Mouse (Mus musculus): ENCODE results near the gene Dcdc2a.

The Dcdc2a gene

DNA sequence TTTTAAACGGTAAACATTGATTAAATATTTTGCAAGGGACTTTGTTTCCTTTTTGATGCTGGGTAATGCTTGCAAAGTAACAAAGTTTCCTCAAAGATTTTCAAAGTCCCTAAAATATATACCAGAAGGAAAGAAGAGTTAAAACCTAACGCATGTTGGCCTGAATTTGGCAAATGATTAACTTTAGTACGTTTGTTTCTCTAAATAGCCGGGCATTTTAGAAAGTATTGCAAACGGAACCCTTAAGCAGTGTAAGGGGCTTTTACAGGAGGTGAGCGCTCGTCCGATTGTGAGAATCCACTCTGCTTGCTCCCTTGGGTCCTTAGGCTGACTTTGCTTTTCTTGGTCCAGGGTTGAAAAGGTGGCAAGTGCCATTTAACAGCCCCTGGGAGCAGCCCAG is 41.5 kb downstream of the Dcdc2a start:
- no peak for DNase-seq (ENCODE audit: low spot score in 2 of 2)

DNA sequence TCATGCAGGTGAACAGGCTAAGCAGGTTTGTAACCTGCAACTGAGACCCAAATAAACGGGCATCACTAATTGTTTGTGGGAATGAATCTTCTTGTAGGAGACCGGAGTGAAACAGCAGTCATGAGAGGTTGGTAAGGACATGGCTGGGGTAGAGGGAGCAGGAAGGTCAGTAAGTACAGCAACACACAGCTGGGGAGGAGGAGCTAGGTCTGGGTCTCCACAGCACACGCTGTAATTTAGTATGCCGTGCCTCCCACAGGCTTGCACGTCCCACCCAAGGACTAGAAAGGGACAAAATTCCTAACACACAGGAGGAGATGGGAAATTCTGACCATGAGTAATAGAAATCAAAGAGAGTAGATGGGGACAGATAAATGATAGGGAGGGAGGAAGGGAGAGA is 42.8 kb downstream of the Dcdc2a start:
- DNase-seq (ENCODE audit: low spot score in 2 of 2), result no peak

DNA sequence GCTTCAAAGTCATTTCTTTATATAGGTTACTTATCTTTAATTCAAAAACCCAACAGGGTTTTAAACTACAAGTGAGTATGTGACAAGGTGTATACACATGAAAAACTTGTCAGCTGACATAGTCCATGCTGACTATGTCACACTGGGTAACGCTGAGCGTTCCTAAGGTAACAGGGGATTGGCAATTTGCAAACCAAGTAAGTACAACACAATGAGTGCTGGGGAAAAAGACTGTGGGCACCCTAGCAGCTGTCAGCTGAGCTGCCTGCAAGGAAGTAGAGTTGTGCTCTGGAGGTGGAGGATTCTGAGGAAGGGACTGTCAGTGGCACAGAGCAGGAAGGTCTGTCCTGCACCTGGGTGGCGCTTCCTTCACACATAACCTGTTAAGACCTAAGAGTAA is 43.7 kb downstream of the Dcdc2a start:
- DNase-seq (ENCODE audit: low spot score in 2 of 2), result no peak

DNA sequence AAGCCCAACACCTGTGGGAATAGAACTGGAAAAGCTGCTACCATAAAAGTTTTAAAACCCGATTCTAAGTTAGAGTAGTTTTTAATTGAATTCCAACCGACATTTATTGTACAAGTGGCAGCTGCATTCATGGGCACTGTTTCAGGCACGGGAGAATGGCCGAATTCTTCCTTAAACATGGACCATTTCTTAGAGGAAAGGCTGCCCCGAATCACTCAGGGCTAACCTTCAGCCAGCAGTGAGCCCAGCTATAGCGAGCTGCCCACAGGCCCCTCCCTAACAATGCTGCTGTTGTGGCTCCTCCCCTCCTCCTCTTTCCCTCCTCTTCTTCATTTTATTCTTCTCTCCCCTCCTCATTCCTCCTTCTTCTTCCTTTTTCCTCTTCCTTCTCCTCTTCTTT is 44.8 kb downstream of the Dcdc2a start:
- no peak for DNase-seq (ENCODE audit: low spot score in 2 of 2)

- DNase-seq (ENCODE audit: low spot score in 2 of 2), result no peak
Observed at GRCm38 (mm10) chr13:25105671-25106070, 49.9 kb downstream of the Dcdc2a start.

- no peak for DNase-seq (ENCODE audit: low spot score in 2 of 2)
Observed at GRCm38 (mm10) chr13:25106740-25107139, 50.9 kb downstream of the Dcdc2a start.

DNA sequence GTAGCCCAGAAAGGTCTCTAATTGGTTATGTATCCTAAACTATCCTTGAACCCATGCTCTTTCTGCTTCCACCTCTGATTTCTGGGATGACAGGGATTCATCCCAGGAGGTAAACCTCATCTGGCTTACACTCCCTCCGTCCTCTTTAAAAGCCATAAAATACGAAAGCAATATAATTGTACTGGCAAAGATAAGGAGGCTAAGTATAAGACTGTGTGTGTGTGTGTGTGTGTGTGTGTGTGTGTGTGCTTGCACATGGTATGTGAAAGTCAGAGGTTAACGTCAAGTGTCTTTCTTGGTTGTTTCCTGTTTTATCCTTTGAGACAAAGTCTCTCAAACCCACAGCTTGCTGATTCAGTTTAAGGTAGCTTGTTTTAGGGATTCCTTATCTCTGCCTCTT is 52.5 kb downstream of the Dcdc2a start:
- DNase-seq (ENCODE audit: low spot score in 2 of 2), result no peak

GRCm38 (mm10) chr13:25110592-25111095 is 54.8 kb downstream of the Dcdc2a start:
- no peak for DNase-seq (ENCODE audit: low spot score in 2 of 2)

- peak; percentile 51 to 54 for DNase-seq (ENCODE audit: low spot score in 2 of 2)
Observed at GRCm38 (mm10) chr13:25115429-25115881, 59.7 kb downstream of the Dcdc2a start.

DNA sequence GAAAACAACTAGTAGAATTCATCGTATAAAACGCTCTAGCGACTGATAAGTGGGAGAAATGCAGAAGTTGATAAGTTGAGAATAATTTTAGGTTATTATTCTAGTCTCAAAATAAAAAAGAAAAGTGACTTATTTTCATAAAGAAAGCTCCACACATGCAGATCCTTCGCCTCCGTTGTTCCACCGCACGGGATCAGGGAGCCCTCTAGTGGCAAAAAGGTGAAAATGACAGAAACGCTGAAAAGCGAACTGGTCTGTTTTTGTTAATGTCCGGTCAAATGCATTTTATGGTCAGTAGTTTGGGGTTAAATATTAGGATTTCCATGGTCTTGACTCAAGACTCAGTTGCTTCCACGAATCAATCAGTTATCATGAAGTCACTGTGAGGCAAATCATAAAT is 60.2 kb downstream of the Dcdc2a start:
- no peak for DNase-seq (ENCODE audit: low spot score in 2 of 2)

DNA sequence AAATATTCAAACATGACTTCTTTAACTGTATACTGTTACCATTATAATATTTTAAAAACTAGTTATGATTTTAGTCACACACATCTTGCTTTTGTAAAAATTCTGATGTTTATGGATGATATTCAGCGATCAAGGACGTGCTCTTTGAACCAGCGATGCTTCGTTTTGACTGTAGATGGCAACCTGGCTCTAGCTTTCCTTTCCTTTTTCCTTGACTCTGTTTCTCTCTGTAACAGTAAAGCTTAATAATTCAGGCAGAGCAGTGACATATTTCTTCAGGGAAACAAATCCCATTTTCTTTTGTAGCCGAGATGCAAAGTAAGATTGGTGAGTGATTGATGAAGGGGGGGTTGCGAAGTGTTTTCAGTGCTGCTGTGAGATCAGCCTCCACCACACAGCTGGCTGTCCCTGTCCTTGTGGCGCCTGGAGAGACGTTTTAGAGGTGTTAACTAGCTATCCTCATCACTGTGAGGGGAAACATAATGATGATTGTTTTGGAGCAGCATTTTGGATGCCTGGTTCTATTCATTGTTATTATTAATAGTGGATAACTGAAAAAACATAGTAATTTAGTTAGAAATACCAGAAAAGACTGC is 67.0 kb downstream of the Dcdc2a start:
- DNase-seq (ENCODE audit: low spot score in 2 of 2), result no peak

- DNase-seq (ENCODE audit: low spot score in 2 of 2), result no peak
Observed at GRCm38 (mm10) chr13:25127216-25127615, 71.4 kb downstream of the Dcdc2a start.

GRCm38 (mm10) chr13:25127806-25128205 is 72.0 kb downstream of the Dcdc2a start:
- DNase-seq (ENCODE audit: low spot score in 2 of 2), result no peak

DNA sequence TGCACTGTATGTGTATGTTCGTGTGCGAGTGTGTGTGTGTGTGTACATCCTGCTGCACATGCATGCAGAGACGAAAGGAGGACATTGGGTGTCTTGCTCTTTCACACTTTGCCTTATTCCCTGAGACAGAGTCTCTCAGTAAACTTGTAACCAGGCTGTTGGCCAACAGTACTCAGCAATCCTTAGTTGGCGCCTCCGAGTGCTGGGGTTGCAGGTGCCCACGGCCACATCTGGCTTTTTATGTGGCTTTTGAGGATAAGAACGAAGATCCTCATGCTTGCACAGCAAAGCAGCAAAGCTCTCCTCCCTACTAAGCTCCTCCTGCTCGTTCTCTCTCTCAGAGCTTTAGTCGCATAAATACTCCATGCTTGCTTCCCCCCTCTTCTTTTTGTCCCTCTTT is 73.0 kb downstream of the Dcdc2a start:
- DNase-seq (ENCODE audit: low spot score in 2 of 2), result no peak

DNA sequence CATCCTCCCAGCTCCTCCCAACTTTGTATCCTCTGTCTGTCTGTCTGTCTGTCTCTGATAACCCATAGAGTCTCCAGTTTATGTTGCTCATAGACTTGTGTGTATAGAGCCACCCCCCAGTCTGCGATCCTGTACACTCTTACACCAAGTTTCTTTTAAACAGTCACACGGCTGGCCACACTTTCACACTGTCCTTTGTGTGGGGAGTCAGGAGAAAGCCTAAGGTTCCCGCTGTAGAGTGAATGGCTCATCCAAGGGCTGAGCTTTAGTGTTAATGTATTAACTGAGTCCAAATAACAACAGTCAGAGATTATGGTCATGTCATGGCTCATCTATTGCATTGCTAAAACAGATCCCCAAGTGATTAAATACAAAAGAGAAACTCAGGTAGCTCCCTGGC is 87.3 kb downstream of the Dcdc2a start:
- no peak for DNase-seq (ENCODE audit: low spot score in 2 of 2)

GRCm38 (mm10) chr13:25144093-25144492 is 88.3 kb downstream of the Dcdc2a start:
- DNase-seq (ENCODE audit: low spot score in 2 of 2), result no peak

DNA sequence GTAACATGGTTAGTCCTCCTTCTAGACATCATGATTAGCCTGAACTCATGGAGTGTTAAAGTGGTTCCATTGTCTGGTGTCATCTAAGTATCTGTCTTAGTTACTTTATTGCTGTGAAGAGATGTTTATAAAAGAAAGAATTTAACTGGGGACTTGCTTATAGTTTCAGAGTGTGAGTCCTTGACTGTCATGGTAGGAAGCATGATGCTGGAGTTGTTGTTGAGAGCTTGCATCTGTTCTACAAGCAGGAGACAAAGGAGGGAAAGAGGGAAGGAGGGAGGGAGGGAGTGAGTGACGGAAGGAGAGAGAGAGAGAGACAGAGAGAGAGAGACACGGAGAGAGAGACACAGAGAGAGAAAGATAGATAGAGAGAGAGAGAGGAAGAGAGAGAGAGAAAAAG is 90.4 kb downstream of the Dcdc2a start:
- no peak for DNase-seq (ENCODE audit: low spot score in 2 of 2)

DNA sequence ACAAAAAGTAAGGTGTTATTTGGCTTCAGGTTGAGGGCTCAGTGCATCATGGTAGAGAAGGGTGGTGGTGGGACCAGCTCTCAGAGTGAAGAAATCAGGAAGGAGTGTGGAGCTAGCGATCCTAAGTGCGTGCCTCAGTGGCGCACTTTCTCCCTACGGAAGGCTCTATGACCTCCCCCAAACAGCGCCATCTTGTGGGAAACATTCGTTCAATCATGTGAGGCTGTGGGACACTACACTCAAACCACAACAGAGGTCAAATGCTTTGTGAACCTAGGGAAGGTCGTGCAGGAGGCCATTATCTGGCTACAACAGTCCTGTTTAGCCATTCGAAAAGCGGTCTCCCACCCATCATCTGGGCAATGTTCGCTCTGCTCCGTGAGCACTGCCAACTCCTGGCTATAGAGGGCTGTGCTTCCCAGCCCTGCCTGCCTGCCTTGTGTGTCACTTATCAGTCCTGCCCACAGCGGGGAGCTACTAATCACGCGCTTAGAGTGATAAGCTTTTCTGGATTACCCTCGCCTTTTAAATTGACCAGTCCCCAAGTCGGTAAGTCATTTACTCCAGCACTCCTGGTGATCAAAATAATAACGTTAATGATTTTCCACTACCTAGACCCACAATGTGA is 94.5 kb downstream of the Dcdc2a start:
- DNase-seq (ENCODE audit: low spot score in 2 of 2), result no peak

DNA sequence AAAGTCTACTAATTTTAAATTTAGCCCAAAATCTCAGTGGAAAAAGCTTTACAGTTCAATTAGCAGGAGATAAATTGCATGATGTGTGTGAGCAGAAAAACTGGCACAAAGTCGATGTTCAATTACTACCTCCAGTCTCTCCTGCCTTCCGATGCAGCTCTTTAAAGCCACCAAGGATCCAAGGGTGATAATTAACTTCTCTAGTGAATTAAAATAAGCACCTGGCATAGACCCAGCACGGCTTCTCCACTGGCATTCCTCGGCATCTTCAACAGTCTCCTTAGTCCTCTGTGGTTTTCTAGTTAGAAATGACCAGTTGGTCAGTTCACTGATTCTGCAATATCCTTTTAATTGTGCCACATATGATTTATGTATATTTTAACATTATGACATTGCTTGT is 95.1 kb downstream of the Dcdc2a start:
- no peak for DNase-seq (ENCODE audit: low spot score in 2 of 2)

- DNase-seq (ENCODE audit: low spot score in 2 of 2), result no peak
Observed at GRCm38 (mm10) chr13:25159917-25160316, 104.1 kb downstream of the Dcdc2a start.

- no peak for DNase-seq (ENCODE audit: low spot score in 2 of 2)
Observed at GRCm38 (mm10) chr13:25160804-25161203, 105.0 kb downstream of the Dcdc2a start.

- no peak for DNase-seq (ENCODE audit: low spot score in 2 of 2)
Observed at GRCm38 (mm10) chr13:25162594-25162993, 106.8 kb downstream of the Dcdc2a start.

GRCm38 (mm10) chr13:25168891-25169290 is 113.1 kb downstream of the Dcdc2a start:
- no peak for DNase-seq (ENCODE audit: low spot score in 2 of 2)

- no peak for DNase-seq (ENCODE audit: low spot score in 2 of 2)
Observed at GRCm38 (mm10) chr13:25177835-25178234, 122.0 kb downstream of the Dcdc2a start.
